Mouse (Mus musculus) E14TG2a.4 (cell line): ENCODE measurements at regions not wholly inside any gene's neighbourhood (a gene's known extent, or its start where the extent isn't known, plus 50 kb on each side); places are given as distances from the start of the nearest gene placed in this dataset.

ENCODE experiments used
- H3K27me3 ChIP-seq: 2 replicates; pipeline ENCODE4 v1.6.1; 2014; ENCODE audit warnings: low read length, control low read depth; ENCODE audit not compliant: insufficient read depth
- H3K36me3 ChIP-seq: 2 replicates; pipeline ENCODE4 v1.6.1; 2014; ENCODE audit warnings: low read length, control low read depth; ENCODE audit not compliant: insufficient read depth
- H3K4me1 ChIP-seq: replicated peaks from 2 replicates; pipeline ENCODE4 v1.6.1; 2014; ENCODE audit warnings: low read depth, low read length, control low read depth
- H3K4me3 ChIP-seq: replicated peaks from 2 replicates; pipeline ENCODE4 v1.5.1; 2014; ENCODE audit warnings: mild to moderate bottlenecking, low read length
- H3K9me3 ChIP-seq: 2 replicates; pipeline ENCODE4 v1.6.1; 2014; ENCODE audit warnings: low read length, control low read depth
- CTCF ChIP-seq: conservative IDR thresholded peaks from 2 replicates; pipeline ENCODE4 v1.5.1; 2014; ENCODE audit warnings: low read length
- NANOG ChIP-seq: IDR thresholded peaks from 2 replicates; pipeline ENCODE4 v1.6.1; 2014; ENCODE audit warnings: borderline replicate concordance, low read length, mixed read lengths
- POU5F1 ChIP-seq: IDR thresholded peaks from 2 replicates; pipeline ENCODE4 v1.6.1; 2014; ENCODE audit warnings: low read length, borderline replicate concordance

DNA sequence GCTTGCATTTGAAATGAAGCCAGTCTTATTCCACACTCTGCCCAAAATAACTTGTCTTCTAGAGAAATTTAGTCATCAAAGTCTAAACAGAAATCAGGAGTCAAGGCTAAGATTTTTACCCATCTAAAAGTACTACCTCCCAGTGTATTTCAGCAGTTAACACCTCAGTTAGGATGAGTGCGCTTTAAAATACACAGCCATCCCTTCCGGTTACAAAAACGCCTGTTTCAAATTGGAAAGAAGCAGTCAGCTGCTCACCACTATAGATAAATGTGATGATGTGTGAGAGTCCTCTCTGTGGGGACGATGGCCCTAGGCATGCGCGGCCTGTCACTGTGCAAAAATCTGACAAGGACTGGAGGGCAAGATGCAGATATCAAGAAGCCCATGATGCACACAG is 99.0 kb upstream of the Dazl start:
- no peaks in the 10 kb centered on the region for H3K4me1 ChIP-seq
- no peak overlapping the region for H3K4me3 ChIP-seq
- no peaks in the 10 kb centered on the region for H3K9me3 ChIP-seq
- H3K27me3 ChIP-seq, result peaks cover 3% of the 10 kb centered on the region; the same call in 1 of the 2 replicates
- TF ChIP-seq NANOG (no peak), CTCF (no peak), POU5F1 (no peak)
- no peaks in the 10 kb centered on the region for H3K36me3 ChIP-seq

DNA sequence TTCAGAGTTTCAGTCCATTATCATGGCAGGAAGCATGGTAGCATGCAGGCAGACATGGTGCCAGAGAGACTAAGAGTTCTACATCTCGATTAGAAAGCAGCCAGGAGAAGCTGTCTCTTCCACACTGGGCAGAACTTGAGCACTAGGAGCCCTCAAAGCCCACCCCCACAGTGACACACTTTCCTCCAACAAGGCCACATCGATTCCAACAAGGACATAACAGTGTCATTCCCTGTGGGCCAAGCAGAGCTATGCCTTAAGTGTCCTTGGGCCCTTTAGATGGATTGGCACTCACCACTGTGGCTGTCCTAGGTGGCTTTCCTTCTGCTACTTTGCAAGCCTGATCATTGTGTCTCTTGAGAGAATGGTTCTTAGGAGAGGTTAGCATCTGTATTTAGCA is 99.5 kb upstream of the Dazl start:
- Histone ChIP-seq H3K27me3 (peaks cover 3% of the 10 kb centered on the region; the same call in 1 of the 2 replicates), H3K9me3 (no peaks in the 10 kb centered on the region), H3K36me3 (no peaks in the 10 kb centered on the region), H3K4me3 (no peak overlapping the region), H3K4me1 (no peaks in the 10 kb centered on the region)
- TF ChIP-seq NANOG, result no peak
- TF ChIP-seq CTCF, result no peak
- TF ChIP-seq POU5F1, result no peak

DNA sequence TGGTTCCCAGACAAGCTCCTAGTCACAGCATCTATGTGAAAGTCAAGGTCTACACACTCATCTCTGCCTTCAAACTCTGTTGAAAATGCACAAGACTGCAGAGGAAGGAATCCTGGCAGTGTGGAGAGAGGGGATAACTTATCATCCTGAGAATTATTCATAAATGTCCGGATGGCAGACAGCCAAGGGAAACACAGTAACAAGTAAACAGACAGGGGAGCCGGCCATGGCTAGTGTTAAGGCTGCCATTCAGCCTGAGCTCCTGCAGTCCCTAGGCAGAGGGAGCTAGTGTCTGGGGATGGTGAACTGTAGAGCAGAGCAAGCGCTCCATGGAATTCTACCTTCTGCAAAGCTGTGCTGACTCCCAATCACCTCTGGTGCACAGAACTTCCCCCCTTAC is 100.3 kb upstream of the Dazl start:
- no peaks in the 10 kb centered on the region for H3K9me3 ChIP-seq
- H3K4me3 ChIP-seq, result no peak overlapping the region
- no peaks in the 10 kb centered on the region for H3K36me3 ChIP-seq
- TF ChIP-seq CTCF, result no peak
- TF ChIP-seq NANOG, result no peak
- TF ChIP-seq POU5F1, result no peak
- H3K27me3 ChIP-seq, result peaks cover 3% of the 10 kb centered on the region; the same call in 1 of the 2 replicates
- no peaks in the 10 kb centered on the region for H3K4me1 ChIP-seq

DNA sequence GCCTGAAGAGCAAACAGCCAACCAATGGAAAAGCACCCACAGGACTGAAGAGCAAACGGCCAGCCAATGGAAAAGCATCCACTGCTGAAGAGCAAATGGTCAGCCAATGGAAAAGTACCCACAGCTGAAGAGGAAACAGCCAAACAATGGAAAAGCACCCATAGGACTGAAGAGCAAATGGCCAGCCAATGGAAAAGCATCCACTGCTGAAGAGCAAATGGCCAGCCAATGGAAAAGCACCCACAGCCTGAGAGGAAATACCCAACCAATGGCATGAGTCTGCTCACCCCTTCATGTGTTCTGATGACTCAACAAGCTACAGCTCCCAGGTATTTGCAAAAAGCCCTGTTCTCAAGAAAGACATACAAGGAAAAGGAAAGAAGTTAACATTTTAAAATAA is 101.4 kb upstream of the Dazl start:
- Histone ChIP-seq H3K9me3 (no peaks in the 10 kb centered on the region), H3K27me3 (peaks cover 3% of the 10 kb centered on the region; the same call in 1 of the 2 replicates), H3K4me3 (no peak overlapping the region), H3K4me1 (no peaks in the 10 kb centered on the region), H3K36me3 (no peaks in the 10 kb centered on the region)
- no peak for TF ChIP-seq NANOG

DNA sequence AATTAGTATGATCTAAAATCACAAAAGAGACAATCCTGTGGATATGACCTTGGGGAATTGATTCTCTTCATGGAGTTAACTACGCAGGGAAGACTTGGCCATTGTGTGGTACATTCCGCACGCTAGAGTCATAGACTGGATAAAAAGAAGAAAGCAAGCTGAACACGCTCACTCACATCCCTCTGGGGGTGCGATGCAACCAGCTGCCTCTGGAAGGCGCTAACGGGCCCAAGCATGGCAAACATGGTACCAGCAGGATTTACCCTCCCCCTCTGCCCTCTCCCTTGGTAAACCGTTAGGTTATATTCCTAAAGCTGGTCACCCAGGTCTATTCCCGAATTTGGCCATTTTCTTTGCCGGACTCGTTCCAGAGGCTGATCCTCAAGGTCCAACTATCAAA is 102.2 kb upstream of the Dazl start:
- Histone ChIP-seq H3K9me3 (no peaks in the 10 kb centered on the region), H3K4me1 (no peaks in the 10 kb centered on the region), H3K4me3 (no peak overlapping the region), H3K36me3 (no peaks in the 10 kb centered on the region), H3K27me3 (peaks cover 3% of the 10 kb centered on the region; the same call in 1 of the 2 replicates)
- TF ChIP-seq NANOG (no peak), CTCF (no peak; the same call in 1 of the 2 replicates), POU5F1 (no peak)

DNA sequence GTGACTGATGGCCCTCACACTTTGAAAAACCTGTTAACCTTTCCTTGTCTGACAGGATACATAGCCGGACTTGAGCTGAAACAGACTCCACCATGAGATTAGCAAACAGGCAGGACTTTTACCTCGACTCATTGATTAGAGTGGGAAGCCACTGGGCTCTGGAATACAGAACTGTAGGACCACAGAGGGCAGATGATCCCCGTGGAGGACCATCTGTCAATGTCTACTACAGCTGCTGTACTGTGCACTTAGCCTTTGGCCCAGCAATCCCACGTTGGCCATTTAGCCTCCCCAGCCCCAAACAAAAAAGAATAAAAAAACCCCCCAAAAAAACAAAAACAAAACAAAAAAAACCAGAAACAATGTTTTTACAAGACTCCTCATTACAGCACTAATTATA is 103.9 kb upstream of the Dazl start:
- H3K4me1 ChIP-seq, result no peaks in the 10 kb centered on the region
- no peaks in the 10 kb centered on the region for H3K9me3 ChIP-seq
- peaks cover 3% of the 10 kb centered on the region; the same call in 1 of the 2 replicates for H3K27me3 ChIP-seq
- no peaks in the 10 kb centered on the region for H3K36me3 ChIP-seq
- H3K4me3 ChIP-seq, result no peak overlapping the region
- TF ChIP-seq POU5F1, result no peak
- no peak for TF ChIP-seq CTCF
- no peak for TF ChIP-seq NANOG

DNA sequence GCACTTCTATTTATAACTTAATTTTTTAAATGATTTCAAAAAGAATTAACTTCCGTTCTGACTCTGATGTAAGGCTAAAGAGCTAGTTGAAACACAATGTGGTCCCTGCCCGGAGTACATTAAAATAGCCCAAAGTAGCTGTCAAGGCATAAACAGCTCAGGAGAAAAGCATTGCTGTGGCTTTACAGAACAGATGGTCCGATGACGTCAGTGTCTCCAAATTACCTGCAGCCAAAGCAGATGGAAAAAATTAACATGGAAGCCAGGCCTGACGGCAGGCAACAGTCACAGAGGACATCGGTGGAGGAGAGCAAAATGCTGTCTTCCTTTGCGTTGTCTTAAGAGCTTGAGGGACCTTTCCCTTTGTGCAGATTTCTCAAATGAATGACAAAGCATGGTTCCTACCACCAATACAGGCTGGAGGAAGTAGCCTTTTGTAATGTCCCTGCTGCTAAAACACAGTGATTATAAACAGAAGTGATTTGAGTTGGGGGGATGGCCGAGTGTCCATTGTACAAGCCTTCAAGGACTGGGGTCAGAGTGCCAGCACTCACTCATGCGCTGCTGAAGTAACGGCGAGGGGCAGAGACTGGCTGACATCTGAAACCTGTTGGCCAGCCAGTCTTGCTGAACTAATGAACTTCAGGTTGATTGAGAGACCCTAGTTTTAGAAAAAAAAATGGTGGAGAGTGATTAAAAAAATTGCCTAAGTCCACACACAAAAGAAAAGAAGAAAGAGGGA is 101.8 kb upstream of the Plcl2 start:
- H3K27me3 ChIP-seq, result no peaks in the 10 kb centered on the region
- H3K36me3 ChIP-seq, result no peaks in the 10 kb centered on the region
- no peak overlapping the region for H3K4me3 ChIP-seq
- no peak for TF ChIP-seq CTCF
- no peak for TF ChIP-seq NANOG
- TF ChIP-seq POU5F1, result no peak
- peaks cover 5% of the 10 kb centered on the region; the same call in 1 of the 2 replicates for H3K4me1 ChIP-seq
- H3K9me3 ChIP-seq, result no peaks in the 10 kb centered on the region

DNA sequence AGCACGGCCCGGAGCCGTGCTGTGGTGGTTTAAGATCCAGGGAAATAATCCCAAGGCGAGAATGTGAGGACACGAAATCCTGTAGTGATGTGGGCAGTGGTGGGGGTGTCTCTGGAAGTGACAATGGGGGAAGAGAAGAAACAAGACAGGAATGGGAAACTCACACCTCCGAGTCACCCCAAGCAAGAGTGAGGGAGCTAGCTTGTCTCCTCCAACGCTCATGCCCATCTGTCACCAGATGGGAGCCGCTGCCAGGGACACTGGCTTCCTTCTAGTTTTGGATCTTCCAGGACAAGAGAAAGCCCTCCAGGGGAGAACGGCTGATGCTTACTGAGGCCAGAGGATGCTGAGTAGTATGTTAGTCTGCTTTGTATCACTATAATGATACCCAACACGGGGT is 100.6 kb upstream of the Plcl2 start:
- H3K4me1 ChIP-seq, result peaks cover 5% of the 10 kb centered on the region; the same call in 1 of the 2 replicates
- H3K36me3 ChIP-seq, result no peaks in the 10 kb centered on the region
- TF ChIP-seq NANOG, result no peak
- TF ChIP-seq POU5F1, result no peak
- no peak for TF ChIP-seq CTCF
- H3K27me3 ChIP-seq, result no peaks in the 10 kb centered on the region
- H3K4me3 ChIP-seq, result no peak overlapping the region
- H3K9me3 ChIP-seq, result peaks cover 4% of the 10 kb centered on the region; the same call in 1 of the 2 replicates

DNA sequence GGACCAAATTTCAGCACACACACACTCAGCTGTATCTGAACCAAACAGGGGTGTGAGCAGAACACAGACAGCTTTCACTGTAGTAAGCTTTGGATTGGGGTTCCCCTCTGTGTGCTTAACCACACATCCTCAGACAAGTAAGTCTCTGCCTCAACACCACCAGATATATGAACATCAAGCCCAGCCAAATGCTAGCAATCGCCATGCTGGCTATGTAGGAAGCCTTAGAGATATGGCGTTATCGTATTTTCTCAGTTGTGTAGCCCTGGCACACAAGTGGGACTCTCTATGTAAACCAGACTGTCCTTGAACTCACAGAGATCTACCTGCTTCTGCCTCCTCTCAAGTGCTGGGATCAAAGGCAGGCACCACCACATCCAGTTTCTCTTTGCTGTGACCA is 99.9 kb upstream of the Plcl2 start:
- Histone ChIP-seq H3K4me3 (no peak overlapping the region), H3K9me3 (peaks cover 8% of the 10 kb centered on the region), H3K4me1 (peaks cover 5% of the 10 kb centered on the region; the same call in 1 of the 2 replicates), H3K36me3 (no peaks in the 10 kb centered on the region), H3K27me3 (no peaks in the 10 kb centered on the region)
- TF ChIP-seq NANOG (no peak), POU5F1 (no peak), CTCF (no peak)
